Mouse (Mus musculus): ENCODE results near the gene 1700030J22Rik. TPM values are rescaled to one million over a fixed set of nuclear protein-coding genes. Genes with fewer than 3 reads are reported as not detected.

Gene 1700030J22Rik
- polyA plus RNA-seq, 1 experiment from 2014 or later = 2.8 TPM

- no peak overlapping the region for H3K4me3 ChIP-seq (ENCODE audit: low read depth, low read length)
- DNase-seq (ENCODE audit: low spot score) (no peak), ATAC-seq (replicated peaks; ENCODE audit: insufficient number of reproducible peaks, low FRiP score, low TSS enrichment, low read depth) (no peak)
- no peak overlapping the region for H3K4me2 ChIP-seq (ENCODE audit: low read depth, low read length)
- no peaks in the 10 kb centered on the region; the same call in 1 of the 2 replicates for H3K36me3 ChIP-seq (replicated peaks; ENCODE audit: control insufficient read depth, insufficient read depth, low read depth, low read length)
- no peak overlapping the region for H3K27ac ChIP-seq (replicated peaks; ENCODE audit: low read depth, low read length)
- no peaks in the 10 kb centered on the region for H3K4me1 ChIP-seq (ENCODE audit: control insufficient read depth, insufficient read depth, low read length)
- no peaks in the 10 kb centered on the region for H3K9me3 ChIP-seq (replicated peaks; ENCODE audit: control insufficient read depth, low read length)
- no peaks in the 10 kb centered on the region for H3K27me3 ChIP-seq (ENCODE audit: control insufficient read depth, insufficient read depth, low read length)
- 77% methylated on average over 12 of the region's 12 CpGs for WGBS
- no peak overlapping the region for H3K9ac ChIP-seq (replicated peaks; ENCODE audit: low read length)
These were observed 36.3 kb downstream of the 1700030J22Rik start for GRCm38 (mm10) chr8:116942284-116943058.

- 71% methylated on average over 6 of the region's 6 CpGs for WGBS
- Histone ChIP-seq H3K27me3 (ENCODE audit: control insufficient read depth, insufficient read depth, low read length) (no peaks in the 10 kb centered on the region), H3K4me2 (ENCODE audit: low read depth, low read length) (no peak overlapping the region), H3K4me1 (ENCODE audit: control insufficient read depth, insufficient read depth, low read length) (no peaks in the 10 kb centered on the region), H3K9me3 (replicated peaks; ENCODE audit: control insufficient read depth, low read length) (no peaks in the 10 kb centered on the region), H3K4me3 (ENCODE audit: low read depth, low read length) (no peak overlapping the region), H3K36me3 (replicated peaks; ENCODE audit: control insufficient read depth, insufficient read depth, low read depth, low read length) (peaks cover 3% of the 10 kb centered on the region), H3K27ac (replicated peaks; ENCODE audit: low read depth, low read length) (no peak overlapping the region), H3K9ac (replicated peaks; ENCODE audit: low read length) (no peak overlapping the region)
- no peak for ATAC-seq (replicated peaks; ENCODE audit: insufficient number of reproducible peaks, low FRiP score, low TSS enrichment, low read depth)
- no peak for DNase-seq (ENCODE audit: low spot score)
These were observed 43.3 kb downstream of the 1700030J22Rik start for GRCm38 (mm10) chr8:116935506-116935905.

DNA sequence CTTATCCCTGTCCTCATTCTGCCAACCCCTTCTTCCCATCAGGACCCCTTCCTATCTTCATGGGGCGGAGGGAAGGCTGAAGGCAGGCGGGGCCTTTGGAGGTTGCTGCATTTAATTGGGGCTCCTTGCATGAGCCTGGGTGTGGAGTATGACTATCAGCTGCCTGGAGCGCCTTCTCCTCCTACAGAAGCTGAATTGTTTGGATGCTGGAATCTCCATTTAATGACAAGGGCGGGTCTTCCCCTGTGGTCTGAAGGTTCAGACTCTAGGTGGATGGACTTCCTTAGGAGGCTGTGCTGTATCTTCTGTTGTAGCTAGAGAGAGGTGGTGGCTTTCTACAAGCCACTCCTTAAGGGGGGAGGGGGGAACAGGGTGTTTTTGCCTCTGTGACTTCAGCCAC lies 43.8 kb downstream of the 1700030J22Rik start:
- H3K27ac ChIP-seq (replicated peaks; ENCODE audit: low read depth, low read length) = no peak overlapping the region
- H3K9me3 ChIP-seq (replicated peaks; ENCODE audit: control insufficient read depth, low read length) = no peaks in the 10 kb centered on the region
- no peaks in the 10 kb centered on the region for H3K4me1 ChIP-seq (ENCODE audit: control insufficient read depth, insufficient read depth, low read length)
- no peak overlapping the region for H3K4me2 ChIP-seq (ENCODE audit: low read depth, low read length)
- DNase-seq (ENCODE audit: low spot score) (no peak), ATAC-seq (replicated peaks; ENCODE audit: insufficient number of reproducible peaks, low FRiP score, low TSS enrichment, low read depth) (no peak)
- no peak overlapping the region for H3K4me3 ChIP-seq (ENCODE audit: low read depth, low read length)
- H3K9ac ChIP-seq (replicated peaks; ENCODE audit: low read length) = no peak overlapping the region
- WGBS = 85% methylated on average over 4 of the region's 4 CpGs
- H3K36me3 ChIP-seq (replicated peaks; ENCODE audit: control insufficient read depth, insufficient read depth, low read depth, low read length) = peaks cover 3% of the 10 kb centered on the region
- no peaks in the 10 kb centered on the region for H3K27me3 ChIP-seq (ENCODE audit: control insufficient read depth, insufficient read depth, low read length)

DNA sequence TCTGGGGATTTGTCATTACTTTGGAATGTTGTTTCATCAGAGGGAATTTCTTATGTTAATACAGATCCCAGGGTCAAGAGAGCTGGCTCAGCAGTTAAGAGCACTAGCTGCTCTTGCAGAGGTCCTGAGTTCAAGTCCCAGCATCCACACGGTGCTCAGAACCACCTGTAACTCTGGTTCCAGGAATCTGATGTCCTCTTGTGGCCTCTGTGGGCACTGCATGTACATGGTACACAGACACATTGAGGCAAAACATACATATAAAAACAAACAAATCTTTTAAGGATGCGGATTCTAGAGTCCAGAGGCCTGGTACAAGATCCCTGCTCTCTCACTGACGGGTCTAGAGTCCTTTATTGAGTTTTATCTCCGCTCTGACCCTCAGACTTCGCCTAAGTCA lies 50.2 kb downstream of the 1700030J22Rik start:
- Histone ChIP-seq H3K27ac (replicated peaks; ENCODE audit: low read depth, low read length) (no peak overlapping the region), H3K4me2 (ENCODE audit: low read depth, low read length) (no peak overlapping the region), H3K4me1 (ENCODE audit: control insufficient read depth, insufficient read depth, low read length) (no peaks in the 10 kb centered on the region), H3K27me3 (ENCODE audit: control insufficient read depth, insufficient read depth, low read length) (no peaks in the 10 kb centered on the region), H3K9me3 (replicated peaks; ENCODE audit: control insufficient read depth, low read length) (no peaks in the 10 kb centered on the region), H3K4me3 (ENCODE audit: low read depth, low read length) (no peak overlapping the region), H3K36me3 (replicated peaks; ENCODE audit: control insufficient read depth, insufficient read depth, low read depth, low read length) (no peaks in the 10 kb centered on the region; the same call in none of the 2 replicates), H3K9ac (replicated peaks; ENCODE audit: low read length) (no peak overlapping the region)
- 84% methylated on average over 5 of the region's 5 CpGs for WGBS
- no peak for DNase-seq (ENCODE audit: low spot score)
- ATAC-seq (replicated peaks; ENCODE audit: insufficient number of reproducible peaks, low FRiP score, low TSS enrichment, low read depth) = no peak

DNA sequence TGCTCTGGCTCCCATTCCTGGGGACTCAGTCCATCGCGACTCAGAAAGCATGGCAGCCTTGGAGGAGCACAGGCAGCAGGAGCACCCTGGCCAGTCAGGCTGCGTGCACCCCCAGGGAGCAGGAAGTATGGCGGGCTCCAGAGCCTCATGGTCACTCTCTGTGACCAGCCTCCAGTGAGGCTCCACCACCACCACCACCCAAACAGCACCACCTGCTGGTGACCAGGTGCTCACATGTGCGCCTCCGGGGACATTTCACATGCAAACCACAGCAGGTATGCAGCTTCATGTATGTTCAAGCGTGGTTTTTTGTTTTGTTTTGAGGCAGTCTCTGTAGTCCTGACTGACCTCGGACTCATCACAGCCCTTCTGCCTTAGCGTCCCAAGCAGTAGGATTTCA lies 50.9 kb downstream of the 1700030J22Rik start:
- Histone ChIP-seq H3K27me3 (ENCODE audit: control insufficient read depth, insufficient read depth, low read length) (no peaks in the 10 kb centered on the region), H3K36me3 (replicated peaks; ENCODE audit: control insufficient read depth, insufficient read depth, low read depth, low read length) (no peaks in the 10 kb centered on the region; the same call in none of the 2 replicates), H3K9ac (replicated peaks; ENCODE audit: low read length) (no peak overlapping the region), H3K4me2 (ENCODE audit: low read depth, low read length) (no peak overlapping the region), H3K27ac (replicated peaks; ENCODE audit: low read depth, low read length) (no peak overlapping the region), H3K4me1 (ENCODE audit: control insufficient read depth, insufficient read depth, low read length) (no peaks in the 10 kb centered on the region), H3K4me3 (ENCODE audit: low read depth, low read length) (no peak overlapping the region), H3K9me3 (replicated peaks; ENCODE audit: control insufficient read depth, low read length) (no peaks in the 10 kb centered on the region)
- peak; percentile 53 for DNase-seq (ENCODE audit: low spot score)
- 82% methylated on average over 9 of the region's 9 CpGs for WGBS
- no peak for ATAC-seq (replicated peaks; ENCODE audit: insufficient number of reproducible peaks, low FRiP score, low TSS enrichment, low read depth)

DNA sequence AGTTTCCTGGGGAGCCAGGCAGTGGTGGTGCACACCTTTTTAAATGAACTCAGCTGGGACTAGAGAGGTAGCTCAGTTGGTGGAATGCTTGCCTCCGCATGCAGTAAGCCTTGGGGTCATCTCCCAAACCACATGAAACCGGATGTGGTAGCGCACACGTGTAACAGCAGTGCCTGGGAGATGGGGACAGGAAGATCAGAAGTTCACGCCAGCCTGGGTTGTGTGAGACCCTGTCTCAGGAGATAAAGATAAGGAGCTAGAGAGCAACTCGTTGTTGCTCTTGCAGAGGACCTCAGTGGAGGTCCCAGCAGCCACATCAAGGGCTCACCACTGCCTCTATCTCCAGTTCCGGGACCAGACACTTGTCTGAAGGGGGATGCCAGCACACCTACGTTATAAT lies 55.2 kb downstream of the 1700030J22Rik start:
- ATAC-seq (replicated peaks; ENCODE audit: insufficient number of reproducible peaks, low FRiP score, low TSS enrichment, low read depth) = no peak
- H3K4me2 ChIP-seq (ENCODE audit: low read depth, low read length) = no peak overlapping the region
- no peak for DNase-seq (ENCODE audit: low spot score)
- no peak overlapping the region for H3K4me3 ChIP-seq (ENCODE audit: low read depth, low read length)
- H3K27me3 ChIP-seq (ENCODE audit: control insufficient read depth, insufficient read depth, low read length) = no peaks in the 10 kb centered on the region
- H3K4me1 ChIP-seq (ENCODE audit: control insufficient read depth, insufficient read depth, low read length) = no peaks in the 10 kb centered on the region; the same call in 1 of the 2 replicates
- H3K9me3 ChIP-seq (replicated peaks; ENCODE audit: control insufficient read depth, low read length) = no peaks in the 10 kb centered on the region
- no peak overlapping the region for H3K9ac ChIP-seq (replicated peaks; ENCODE audit: low read length)
- 93% methylated on average over 8 of the region's 8 CpGs for WGBS
- no peaks in the 10 kb centered on the region; the same call in none of the 2 replicates for H3K36me3 ChIP-seq (replicated peaks; ENCODE audit: control insufficient read depth, insufficient read depth, low read depth, low read length)
- H3K27ac ChIP-seq (replicated peaks; ENCODE audit: low read depth, low read length) = no peak overlapping the region

GRCm38 (mm10) chr8:116922060-116922757 lies 56.5 kb downstream of the 1700030J22Rik start:
- peak overlapping the region; percentile 86 for H3K4me3 ChIP-seq (ENCODE audit: low read depth, low read length)
- H3K36me3 ChIP-seq (replicated peaks; ENCODE audit: control insufficient read depth, insufficient read depth, low read depth, low read length) = no peaks in the 10 kb centered on the region; the same call in none of the 2 replicates
- no peak overlapping the region for H3K27ac ChIP-seq (replicated peaks; ENCODE audit: low read depth, low read length)
- WGBS = 29% methylated on average over 17 of the region's 17 CpGs
- H3K4me2 ChIP-seq (ENCODE audit: low read depth, low read length) = peak overlapping the region; percentile 71
- no peak for ATAC-seq (replicated peaks; ENCODE audit: insufficient number of reproducible peaks, low FRiP score, low TSS enrichment, low read depth)
- peak overlapping the region; percentile 80 for H3K9ac ChIP-seq (replicated peaks; ENCODE audit: low read length)
- no peak for DNase-seq (ENCODE audit: low spot score)
- no peaks in the 10 kb centered on the region for H3K27me3 ChIP-seq (ENCODE audit: control insufficient read depth, insufficient read depth, low read length)
- H3K9me3 ChIP-seq (replicated peaks; ENCODE audit: control insufficient read depth, low read length) = no peaks in the 10 kb centered on the region
- no peaks in the 10 kb centered on the region; the same call in 1 of the 2 replicates for H3K4me1 ChIP-seq (ENCODE audit: control insufficient read depth, insufficient read depth, low read length)

Data from embryonic facial prominence, embryonic 11.5 days (tissue).